In genomic region chr16:7103301-7103700, GRCm38 (mm10) we compare ENCODE assay signal across 23 mouse cellular contexts.
"Had no signal": no experiment of that assay in that cellular context is flagged by ENCODE, and none has a peak within 500 bp of the region (broad histone marks: within the 10 kb centered on the region; RNA-seq: fewer than 3 reads in every experiment).

No protein-coding gene starts in this region.

- H3K4me3 ChIP-seq: limb, embryonic 10.5 days; limb, embryonic 13.5 days; liver, embryonic 12.5 days; liver, embryonic 15.5 days; lung, embryonic 15.5 days; megakaryocyte, embryonic 14.5 days; midbrain, embryonic 10.5 days; midbrain, embryonic 13.5 days; myocyte; neural tube, embryonic 13.5 days; stomach, embryonic 15.5 days had no signal

- H3K9ac ChIP-seq: limb, embryonic 13.5 days; liver, embryonic 12.5 days; liver, embryonic 15.5 days; lung, embryonic 15.5 days; midbrain, embryonic 13.5 days; neural tube, embryonic 13.5 days; stomach, embryonic 15.5 days had no signal

- H3K27me3 ChIP-seq: limb, embryonic 13.5 days; liver, embryonic 12.5 days; liver, embryonic 15.5 days; lung, embryonic 15.5 days; megakaryocyte, embryonic 14.5 days; midbrain, embryonic 13.5 days; neural tube, embryonic 13.5 days; stomach, embryonic 15.5 days had no signal

- H3K4me1 ChIP-seq: limb, embryonic 13.5 days; liver, embryonic 12.5 days; liver, embryonic 15.5 days; lung, embryonic 15.5 days; megakaryocyte, embryonic 14.5 days; midbrain, embryonic 10.5 days; midbrain, embryonic 13.5 days; stomach, embryonic 15.5 days had no signal

- H3K27ac ChIP-seq: limb, embryonic 10.5 days; limb, embryonic 13.5 days; liver, embryonic 12.5 days; liver, embryonic 15.5 days; lung, embryonic 15.5 days; midbrain, embryonic 10.5 days; midbrain, embryonic 13.5 days; neural tube, embryonic 13.5 days; stomach, embryonic 15.5 days had no signal

- H3K36me3 ChIP-seq: limb, embryonic 10.5 days; limb, embryonic 13.5 days; liver, embryonic 12.5 days; liver, embryonic 15.5 days; lung, embryonic 15.5 days; midbrain, embryonic 10.5 days; midbrain, embryonic 13.5 days; stomach, embryonic 15.5 days had no signal

- DNase-seq: kidney, adult 9 months; kidney, postnatal 14 days; kidney, postnatal 4 days; layer of hippocampus, postnatal 36 days; liver; lung, adult 18-20 months; lung, postnatal 10 days; lung, postnatal 36 days; retina, postnatal 1 day; right cerebral cortex, postnatal 25 days; spleen, adult 18-20 months; thymus, postnatal 25 days had no signal
